Mouse (Mus musculus) cerebellum, postnatal 14 days (tissue): ENCODE measurements around the gene Thy1.

ENCODE experiments used
- DNase-seq, 2 experiments: peaks; one replicate each; pipeline ENCODE4 v3.0.0; 2021; ENCODE audit warnings: mixed read lengths in 2 of 2

Thy1 gene

GRCm38 (mm10) chr9:44042836-44043707, at the start of gene Thy1:
TSS of gene Thy1 (plus strand) at chr9:44043384.
- peak; percentile 72 to 79 for DNase-seq

- DNase-seq = no peak
Observed at GRCm38 (mm10) chr9:43997681-43998080, 45.5 kb upstream of the Thy1 start.

DNA sequence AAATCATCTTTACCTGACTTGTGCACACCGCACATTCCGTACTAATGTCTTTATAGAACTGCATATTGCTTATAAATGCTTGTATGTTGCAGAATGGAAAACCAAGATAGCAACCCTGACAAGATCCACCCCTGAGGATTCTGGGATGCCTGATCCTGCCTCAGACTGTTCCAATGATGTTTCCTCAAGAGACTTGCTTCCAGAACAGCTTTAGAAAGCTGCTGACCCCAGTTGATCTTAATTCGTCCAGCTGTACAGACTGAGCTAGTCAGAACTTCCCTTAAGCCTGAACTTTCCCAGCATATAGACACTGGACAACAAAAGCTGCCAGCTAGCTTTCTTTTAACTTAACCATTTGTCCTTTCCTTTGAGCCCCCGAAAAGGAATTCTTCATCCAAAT, 44.3 kb upstream of the Thy1 start:
- no peak for DNase-seq

GRCm38 (mm10) chr9:44004362-44004761, 38.8 kb upstream of the Thy1 start:
- DNase-seq = no peak

- DNase-seq = no peak
Observed at GRCm38 (mm10) chr9:44005305-44005704, 37.9 kb upstream of the Thy1 start.

DNA sequence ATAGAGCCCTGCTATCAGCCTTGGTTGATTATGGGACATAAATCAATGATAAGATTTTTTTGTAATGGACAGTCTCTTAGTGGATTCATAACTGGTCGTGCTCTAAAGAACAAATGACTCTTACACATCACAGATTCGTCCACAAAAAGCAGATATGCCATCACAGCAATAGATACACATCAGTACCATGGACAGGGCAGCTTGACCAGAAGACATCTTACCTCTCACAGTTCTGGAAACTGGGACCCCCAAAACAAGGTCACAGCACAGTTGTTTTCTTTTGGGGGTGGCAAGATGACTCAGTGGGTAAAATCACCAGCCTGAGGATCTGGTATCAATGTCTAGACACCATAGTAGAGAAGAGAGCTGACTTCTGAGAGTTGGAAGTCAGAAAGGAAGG, 35.9 kb upstream of the Thy1 start:
- DNase-seq = no peak

GRCm38 (mm10) chr9:44007991-44008390, 35.2 kb upstream of the Thy1 start:
- no peak for DNase-seq

DNA sequence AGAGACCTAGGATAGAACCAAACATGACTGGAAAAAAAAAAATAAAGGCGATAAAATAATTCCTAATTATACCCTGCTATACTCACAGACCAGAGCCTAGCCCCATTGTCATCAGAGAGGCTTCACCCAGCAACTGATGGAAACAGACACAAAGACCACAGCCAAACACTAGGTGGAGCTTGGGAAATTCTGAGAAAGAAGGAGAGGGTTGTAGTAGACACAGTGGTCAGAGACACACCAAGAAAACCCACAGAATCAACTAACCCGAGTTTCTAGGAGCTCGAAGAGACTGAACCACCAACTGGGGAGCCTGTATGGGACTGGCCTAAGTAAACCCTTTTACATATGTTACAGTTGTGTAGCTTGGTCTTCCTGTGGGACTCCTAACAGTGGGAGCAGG, 32.3 kb upstream of the Thy1 start:
- no peak for DNase-seq

DNA sequence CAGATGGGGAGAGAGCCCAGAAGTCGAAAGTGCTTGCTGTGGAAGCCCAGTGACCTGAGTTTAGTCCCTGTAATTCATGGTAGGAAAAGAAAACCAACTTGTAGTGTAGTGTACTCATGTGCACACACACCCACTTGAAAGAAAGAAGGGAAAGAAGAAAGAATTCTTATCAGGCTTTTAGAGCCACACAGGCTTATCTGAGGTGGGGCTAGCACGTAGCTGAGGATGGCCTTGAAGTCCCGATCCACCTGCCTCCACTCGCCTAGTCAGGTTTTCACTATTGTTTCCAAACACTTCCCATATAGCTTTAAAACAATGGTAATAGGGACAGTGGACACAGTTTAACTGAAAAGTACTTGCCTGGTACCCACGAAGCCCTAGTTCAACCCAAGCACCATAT, 31.5 kb upstream of the Thy1 start:
- DNase-seq = no peak

GRCm38 (mm10) chr9:44012164-44012563, 31.0 kb upstream of the Thy1 start:
- DNase-seq = no peak

GRCm38 (mm10) chr9:44012761-44013301, 30.4 kb upstream of the Thy1 start:
- peak; percentile 28 to 45 for DNase-seq

- DNase-seq = no peak
Observed at GRCm38 (mm10) chr9:44013781-44014180, 29.4 kb upstream of the Thy1 start.

- DNase-seq = peak; percentile 13 to 23
Observed at GRCm38 (mm10) chr9:44016304-44016703, 26.9 kb upstream of the Thy1 start.

DNA sequence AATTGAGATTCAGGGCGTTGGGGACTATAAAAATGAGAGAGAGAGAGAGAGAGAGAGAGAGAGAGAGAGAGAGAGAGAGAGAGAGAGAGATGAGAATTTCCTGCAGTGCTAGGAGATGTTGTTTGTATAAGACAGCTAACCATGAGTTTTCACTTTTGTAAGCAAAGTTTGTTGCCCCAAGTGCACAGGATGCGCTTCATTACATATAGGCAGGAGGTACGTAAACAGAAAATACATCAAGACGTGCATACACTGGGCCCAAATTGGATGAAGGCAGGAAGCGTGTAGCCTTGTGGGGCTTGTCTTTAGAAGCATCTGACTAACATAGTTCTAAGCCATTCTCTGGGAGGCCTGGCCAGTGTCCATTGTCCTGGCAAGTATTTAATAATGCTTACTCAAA, 25.3 kb upstream of the Thy1 start:
- no peak for DNase-seq

GRCm38 (mm10) chr9:44020001-44020400, 23.2 kb upstream of the Thy1 start:
- DNase-seq = no peak

DNA sequence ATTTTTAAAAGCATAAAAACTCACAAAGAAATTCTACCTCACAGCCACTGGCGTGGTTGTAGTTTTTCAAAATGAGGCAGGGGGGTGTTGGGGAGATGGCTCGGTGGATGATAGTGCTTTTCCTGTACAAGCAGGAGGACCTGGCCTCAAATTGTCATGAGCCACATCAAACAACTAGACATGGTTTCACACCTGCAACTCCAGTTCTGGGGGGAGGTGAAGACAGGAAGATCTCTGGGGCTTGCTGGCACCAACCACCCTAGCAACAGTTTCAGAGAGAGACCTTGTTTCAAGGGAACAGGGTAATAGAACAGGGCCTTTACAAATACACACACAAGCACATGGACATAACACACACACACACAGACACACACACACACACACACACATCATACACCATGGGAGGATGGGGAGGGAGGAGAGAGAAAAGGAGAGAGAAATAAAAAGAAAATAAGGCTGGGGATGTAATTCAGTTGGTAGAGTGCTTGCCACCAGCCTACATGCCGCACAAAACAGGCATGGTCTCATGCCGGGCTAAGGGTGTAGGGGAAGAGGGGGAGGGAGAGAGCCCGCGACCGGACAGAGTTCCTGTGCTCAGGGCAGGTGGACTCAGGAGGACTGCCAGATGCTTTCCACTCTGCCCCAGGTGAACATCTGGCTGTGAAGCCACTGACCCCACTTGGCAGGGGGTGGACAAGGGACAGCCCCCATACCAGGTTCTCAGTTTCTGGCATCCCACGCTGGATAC, 20.9 kb upstream of the Thy1 start:
- no peak for DNase-seq

DNA sequence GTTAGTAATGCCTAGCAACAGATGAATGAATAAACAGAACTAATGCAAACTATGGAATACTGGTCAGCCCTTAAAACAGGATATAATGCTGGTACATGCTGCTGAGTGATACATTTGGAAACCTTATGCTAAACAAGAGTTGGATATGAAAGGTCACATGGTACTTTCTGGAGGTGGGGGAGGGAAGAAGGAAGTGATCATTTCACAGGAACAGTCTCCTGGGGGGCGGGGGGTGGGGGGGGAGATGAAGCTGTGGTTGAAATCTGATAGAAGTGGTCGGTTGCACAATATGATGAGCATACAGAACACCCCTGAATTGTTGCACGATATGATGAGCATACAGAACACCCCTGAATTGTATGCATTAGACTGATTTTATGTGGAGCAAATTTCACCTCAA, 19.1 kb upstream of the Thy1 start:
- no peak for DNase-seq

DNA sequence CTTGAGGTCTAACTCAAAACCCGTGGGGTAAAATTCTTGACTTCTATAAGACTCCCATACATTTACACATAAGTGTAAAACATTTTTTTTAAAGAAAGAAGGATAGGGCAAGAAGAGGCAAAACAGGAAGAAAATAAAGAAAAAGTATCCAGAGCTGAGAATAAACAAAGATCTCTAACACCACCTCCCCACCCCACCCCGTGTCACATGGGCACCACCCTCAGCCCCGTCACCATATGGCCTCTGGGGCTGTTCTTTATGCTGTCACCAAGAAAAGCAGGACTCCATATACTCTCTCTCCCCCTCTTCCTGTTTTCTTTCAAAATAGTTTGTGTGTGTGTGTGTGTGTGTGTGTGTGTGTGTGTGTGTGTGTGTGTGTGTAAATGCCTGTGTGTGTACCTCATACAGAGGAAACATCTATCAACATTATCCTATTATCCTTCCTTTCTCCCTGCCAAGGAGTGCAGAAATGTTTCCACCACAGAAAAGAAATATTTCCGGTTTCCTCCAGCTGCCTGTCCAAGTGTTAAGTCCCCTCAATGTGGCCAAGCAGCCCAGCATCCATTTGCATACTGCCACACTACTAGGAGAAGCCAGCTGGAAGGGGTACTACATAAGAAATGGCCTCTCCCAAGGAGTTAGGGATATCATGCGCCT, 13.5 kb upstream of the Thy1 start:
- DNase-seq = no peak

DNA sequence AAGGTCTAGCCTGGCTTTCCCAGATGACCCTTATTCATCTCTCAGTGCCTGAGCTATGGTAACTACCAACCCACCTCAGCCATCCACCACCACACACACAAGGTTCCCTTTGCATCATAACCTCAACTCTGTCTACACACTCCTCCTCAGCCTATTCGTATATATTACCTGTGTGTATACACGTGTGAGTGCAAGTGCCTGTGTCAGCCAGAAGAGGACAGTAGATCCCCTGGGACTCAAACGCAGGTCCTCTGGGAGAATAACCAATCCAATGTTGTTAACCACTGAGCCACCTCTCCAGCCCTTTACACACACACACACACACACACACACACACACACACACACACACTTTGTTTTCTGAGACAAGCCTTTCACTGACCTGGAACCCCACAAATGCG, 12.5 kb upstream of the Thy1 start:
- DNase-seq = no peak

GRCm38 (mm10) chr9:44031079-44031478, 12.1 kb upstream of the Thy1 start:
- no peak for DNase-seq

DNA sequence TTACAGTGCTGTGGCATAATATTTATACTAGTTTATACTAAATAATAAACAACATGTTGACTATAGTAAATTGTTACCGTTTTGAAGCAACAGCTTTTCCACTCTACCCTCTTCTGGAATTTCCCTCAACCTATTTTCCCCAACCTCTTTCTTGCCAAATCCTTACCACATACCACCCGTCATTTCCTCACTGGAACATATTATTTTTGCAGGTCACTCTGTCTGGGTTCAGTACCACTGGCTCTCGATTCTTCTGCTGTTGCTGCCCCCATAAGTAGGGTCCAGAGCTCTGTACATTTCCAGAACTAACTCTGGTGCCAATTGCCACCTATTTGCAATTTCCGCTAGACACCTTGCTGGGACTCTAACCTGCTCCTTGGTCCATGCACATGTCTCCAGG, 11.2 kb upstream of the Thy1 start:
- DNase-seq = no peak

DNA sequence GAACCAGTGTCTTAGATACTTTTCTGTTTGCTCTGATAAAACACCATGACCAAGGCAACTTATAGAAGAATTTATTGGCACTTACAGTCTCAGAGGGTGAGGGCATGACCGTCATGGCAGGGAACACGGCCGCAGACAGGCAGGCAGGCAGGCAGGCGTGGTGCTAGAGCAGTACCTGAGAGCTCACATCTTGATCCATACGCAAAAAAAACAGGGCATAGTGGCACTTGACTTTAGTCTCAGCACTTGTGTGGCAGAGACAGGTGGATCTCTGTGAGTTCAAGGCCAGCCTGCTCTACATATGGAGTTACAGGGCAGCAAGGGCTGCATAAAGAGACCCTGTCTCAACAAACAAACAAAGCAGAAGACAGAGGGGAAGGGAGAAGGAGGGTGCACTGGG, 9.9 kb upstream of the Thy1 start:
- DNase-seq = no peak

- no peak for DNase-seq
Observed at GRCm38 (mm10) chr9:44033957-44034727, 9.0 kb upstream of the Thy1 start.
